Mouse (Mus musculus): ENCODE measurements at regions not wholly inside any gene's neighbourhood (a gene's known extent, or its start where the extent isn't known, plus 50 kb on each side); places are given as distances from the start of the nearest gene placed in this dataset.
A peak's percentile ranks its signal among the peaks of the same experiment; 100 is the strongest.

DNA sequence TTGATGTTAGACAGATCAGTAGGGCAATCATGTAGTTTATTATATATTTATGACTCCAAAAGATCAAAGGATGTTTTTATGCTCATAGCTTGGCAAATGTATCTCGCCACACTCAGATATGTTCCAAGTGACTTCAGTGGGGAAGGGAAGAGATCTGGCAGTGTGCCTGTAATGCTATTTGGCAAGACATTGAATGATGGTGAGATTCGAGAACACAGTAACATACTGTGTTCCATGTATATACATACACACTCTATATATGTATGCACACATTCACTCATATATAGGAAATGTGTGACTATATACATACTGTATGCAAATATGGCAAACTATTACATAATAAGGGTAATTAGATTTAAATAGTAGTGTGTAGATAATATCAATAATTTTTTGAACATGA lies 577.3 kb upstream of the Arrdc4 start:
- no peak for DNase-seq

DNA sequence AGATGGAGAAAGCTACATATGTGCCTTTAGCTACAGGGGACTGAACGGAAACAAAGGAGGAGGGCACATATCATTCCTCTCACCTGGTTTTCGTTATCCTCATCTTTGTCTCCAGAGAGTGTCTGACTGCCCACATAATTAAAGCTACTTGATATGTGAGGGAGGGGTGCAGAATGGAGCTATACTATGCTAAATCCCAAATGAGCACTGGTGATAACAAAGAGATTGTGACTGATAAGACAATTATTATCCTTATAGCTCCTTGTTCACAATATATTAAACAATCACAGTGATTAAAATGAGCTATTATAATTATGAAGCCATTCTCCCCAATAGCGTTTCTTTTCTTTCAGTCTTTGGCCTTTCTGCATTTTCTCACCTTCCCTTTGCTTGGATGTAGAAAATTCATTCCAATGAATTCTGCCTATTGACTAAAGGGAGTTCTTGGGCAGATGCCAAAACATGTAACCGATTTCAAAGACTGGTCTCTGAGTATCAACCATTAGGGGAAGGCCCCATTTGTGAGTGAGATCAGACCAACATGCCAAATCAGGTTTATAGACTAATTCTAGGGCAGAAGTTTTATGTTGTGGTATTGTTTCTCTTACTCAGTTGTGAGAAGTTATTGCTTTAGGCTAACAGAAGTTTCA lies 528.1 kb upstream of the Arrdc4 start:
- DNase-seq: no peak

DNA sequence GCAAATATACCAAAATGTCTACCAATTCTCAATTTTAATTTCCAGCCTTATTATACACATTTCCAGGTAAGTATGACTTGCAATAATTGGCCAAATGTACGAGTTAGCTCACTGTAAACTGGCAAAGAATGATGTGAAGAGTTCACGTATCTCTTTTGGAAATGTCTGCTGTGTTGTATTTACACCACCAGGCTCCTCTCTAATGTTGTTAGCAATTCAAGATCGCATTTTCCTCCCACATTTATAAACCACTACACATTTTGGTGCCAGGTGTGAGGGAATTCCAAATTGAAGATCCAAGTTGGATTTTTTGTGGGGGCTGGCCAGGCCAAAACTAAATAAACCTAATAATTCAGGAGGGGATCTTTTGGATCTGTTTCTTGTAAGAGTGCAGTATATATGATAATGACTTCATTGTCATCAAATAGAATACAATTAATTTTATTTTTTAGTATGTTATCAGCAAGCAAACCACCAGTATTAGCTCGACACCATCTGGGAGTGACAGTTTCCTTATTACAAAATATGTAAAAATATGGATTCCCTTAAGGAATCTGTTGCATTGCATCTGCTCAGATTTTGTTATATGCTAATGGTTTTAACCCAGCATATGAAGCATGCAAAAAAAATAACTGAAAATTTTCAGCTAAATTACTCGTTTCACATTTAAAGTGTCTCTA lies 527.5 kb upstream of the Arrdc4 start:
- no peak for DNase-seq

DNA sequence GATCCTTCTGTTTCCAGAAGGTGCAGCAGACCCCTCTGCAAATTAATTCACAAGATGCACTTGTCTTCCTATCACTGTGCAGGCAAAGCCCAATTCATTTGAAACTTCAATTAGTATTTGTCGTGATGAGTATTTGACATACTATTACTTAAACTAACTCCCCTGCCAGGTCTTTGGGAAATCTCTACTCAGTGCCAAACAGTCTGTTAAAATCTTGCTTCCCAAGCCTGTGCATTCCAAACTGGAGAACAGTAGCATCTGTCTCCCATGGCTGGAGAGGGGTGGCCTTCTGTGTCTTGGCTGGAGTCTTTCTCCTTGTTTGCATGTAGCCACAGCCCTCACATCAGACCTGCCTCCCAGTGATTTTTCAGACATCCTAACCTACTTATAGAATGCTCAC lies 524.6 kb upstream of the Arrdc4 start:
- no peak for DNase-seq

DNA sequence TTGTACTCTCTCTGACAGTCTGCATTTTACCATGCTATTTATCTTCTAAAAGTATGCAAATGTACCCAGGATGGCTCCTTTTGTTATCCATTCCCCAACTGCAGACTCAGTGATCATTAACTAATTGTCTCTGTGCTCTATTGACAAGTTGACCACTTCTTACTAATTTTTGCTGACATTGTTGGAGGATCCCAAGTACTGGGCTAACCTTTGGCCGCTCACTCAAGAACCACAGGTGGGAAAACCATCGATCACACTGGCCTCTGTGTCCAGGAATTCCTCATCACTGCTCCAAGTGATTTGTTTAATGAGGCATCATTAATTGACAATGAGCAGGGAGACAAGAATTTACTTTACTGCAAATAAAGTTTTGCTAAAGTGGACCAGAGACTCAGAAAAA lies 495.5 kb upstream of the Arrdc4 start:
- peak; percentile 1 for DNase-seq

DNA sequence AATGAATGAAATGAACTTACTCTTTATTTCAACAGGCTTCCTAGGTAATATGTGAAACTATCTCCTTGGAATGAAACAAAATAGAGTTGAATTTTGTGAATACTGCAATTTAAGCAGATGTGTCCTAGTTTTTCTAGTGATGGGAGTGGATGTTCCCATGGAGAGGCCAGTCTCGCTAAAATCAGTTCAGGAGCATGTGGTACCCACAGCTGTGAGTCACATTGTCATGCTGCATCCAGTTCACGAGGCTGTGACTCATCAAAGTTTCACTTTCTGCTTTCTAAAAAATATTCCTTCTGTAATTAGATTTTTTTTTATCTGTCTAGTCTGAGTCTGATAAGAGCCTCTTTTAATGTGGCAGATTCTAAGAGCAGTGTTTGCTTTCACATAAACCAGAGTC lies 484.3 kb upstream of the Arrdc4 start:
- no peak for DNase-seq

DNA sequence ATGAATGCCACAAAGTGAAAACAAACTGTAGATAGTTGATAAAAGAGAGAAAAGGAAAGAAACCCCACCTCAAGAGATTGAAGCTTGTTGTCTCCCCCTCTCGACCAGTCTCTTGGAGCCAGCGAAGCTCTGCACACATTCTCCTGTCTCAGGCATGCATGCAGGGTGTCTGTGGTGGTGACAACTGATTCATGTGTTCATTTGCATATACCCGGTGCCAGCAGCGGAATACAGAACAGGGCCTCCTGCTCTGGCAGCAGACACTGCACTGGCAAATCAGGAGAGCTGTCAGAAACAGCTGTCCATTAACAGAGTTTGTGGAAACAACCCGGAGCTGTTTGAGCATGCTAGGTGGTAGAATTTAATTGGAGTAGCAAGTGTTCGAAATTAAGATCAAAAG lies 468.8 kb upstream of the Arrdc4 start:
- no peak for DNase-seq

Measured in kidney, adult 9 months (tissue).